Mouse (Mus musculus) brain, embryonic 14.5 days (tissue): Measurements from ENCODE around the gene Pi16.

Experiments
- CTCF ChIP-seq: fragments of 200-500 bp; IDR thresholded peaks from 2 replicates; pipeline ENCODE4 v1.5.1; 2012; ENCODE audit warnings: inconsistent platforms, mild to moderate bottlenecking, moderate library complexity, borderline replicate concordance; ENCODE audit not compliant: insufficient read depth, insufficient read length; ENCODE audit errors: extremely low read depth
- POLR2A ChIP-seq: fragments of 200-500 bp; IDR thresholded peaks from 2 replicates; pipeline ENCODE4 v1.6.1; 2012; ENCODE audit warnings: mild to moderate bottlenecking, inconsistent platforms, borderline replicate concordance; ENCODE audit not compliant: poor library complexity, insufficient read depth, insufficient read length, severe bottlenecking; ENCODE audit errors: extremely low read depth

DNA sequence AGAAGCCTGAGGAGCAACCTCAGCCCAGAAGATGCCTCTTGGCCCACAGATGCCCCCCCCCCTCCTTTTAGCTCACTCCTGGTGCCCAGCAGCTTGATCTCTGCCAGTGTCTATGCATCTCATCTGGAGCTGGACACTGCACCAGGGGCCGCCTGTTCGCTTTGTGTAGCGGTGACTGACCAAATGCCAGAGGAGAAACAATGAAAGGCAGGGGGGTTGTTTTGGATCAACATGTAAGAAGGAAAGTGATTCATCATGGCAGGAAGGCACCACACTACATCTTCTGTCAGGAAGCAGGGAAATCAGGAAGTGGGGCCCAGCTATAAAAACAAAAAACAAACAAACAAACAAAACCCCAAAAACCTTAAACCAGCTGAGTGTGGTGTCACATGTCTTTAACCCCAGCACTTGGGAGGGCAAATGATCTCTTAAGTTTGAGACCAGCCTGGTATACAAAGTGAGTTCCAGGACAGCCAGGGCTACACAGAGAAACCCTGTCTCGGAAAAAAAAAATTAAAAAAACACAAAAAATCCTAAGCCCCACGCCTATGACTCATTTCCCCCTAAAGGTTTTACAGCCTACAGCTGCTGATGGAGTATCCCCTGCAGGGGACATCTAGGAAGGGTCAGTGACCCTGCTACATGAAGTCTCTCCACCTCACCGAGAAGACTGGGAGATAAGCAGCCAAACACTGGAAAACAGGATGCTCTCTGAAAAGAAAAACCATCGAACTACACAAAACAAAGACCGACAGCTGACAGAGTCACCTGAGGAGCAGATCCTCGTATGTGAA lies 1.6 kb upstream of the Pi16 start:
- TF ChIP-seq POLR2A, result no peak
- no peak for TF ChIP-seq CTCF
